Mouse (Mus musculus): ENCODE measurements around the gene Otop3. TPM values are rescaled to one million over a fixed set of nuclear protein-coding genes. Genes with fewer than 3 reads are reported as not detected.

Otop3 gene
- polyA plus RNA-seq, 1 experiment from 2014 or later: 2.1 TPM

DNA sequence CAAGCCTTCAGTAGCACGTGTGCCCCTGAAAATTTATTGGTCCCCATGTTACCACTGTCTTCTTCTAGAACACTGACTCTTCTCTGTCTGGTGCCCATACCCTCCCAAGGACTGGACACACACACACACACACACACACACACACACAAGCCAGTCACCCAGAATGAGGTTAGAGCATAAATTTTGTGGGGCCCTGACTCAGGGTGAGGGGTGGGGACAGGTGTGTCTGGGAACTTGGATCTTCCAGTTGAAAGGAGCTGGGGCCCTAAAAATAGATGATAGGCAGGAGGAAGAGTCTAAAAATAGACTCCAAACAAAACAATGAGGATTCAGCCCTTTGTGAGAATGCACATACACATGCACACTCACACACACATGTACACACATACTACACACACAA is 25.8 kb upstream of the Otop3 start:
- no peaks in the 10 kb centered on the region for H3K36me3 ChIP-seq (ENCODE audit: control insufficient read depth, insufficient read depth, low read length)
- 63% methylated on average over 1 of the region's 1 CpGs for WGBS
- no peak overlapping the region for H3K9ac ChIP-seq (ENCODE audit: low read depth, low read length)
- H3K27me3 ChIP-seq (replicated peaks; ENCODE audit: control insufficient read depth, insufficient read depth, low read length): 0 out of 2 replicates have a peak, but pooled peaks cover 9% of the 10 kb centered on the region
- no peak overlapping the region for H3K4me3 ChIP-seq (ENCODE audit: low read length)
- H3K9me3 ChIP-seq (ENCODE audit: control insufficient read depth, low read length): no peaks in the 10 kb centered on the region
- no peak overlapping the region for H3K27ac ChIP-seq (ENCODE audit: low read length)
- ATAC-seq: no peak
- H3K4me1 ChIP-seq (ENCODE audit: control insufficient read depth, insufficient read depth, low read length): no peaks in the 10 kb centered on the region
- no peak overlapping the region for H3K4me2 ChIP-seq (ENCODE audit: low read depth, low read length)

DNA sequence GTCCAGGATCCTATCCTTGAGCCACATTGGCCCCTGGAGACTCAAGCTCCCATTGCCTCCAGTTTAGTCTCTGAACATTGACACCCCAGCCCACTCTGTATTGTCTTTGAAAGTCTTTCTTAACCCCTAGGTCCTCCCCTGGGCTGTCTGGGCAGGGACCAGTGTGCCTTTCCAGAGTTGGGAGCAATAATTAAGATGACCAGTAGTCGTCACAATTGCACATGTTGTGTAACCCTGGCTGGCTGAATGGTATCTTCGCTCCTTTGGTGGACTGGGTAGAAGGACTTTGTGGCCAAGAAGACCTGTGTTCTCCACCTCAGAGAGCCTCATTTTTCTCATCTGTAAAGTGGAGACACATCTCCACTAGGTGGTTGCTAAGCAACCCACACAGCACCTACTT is 20.3 kb upstream of the Otop3 start:
- Histone ChIP-seq H3K9me3 (ENCODE audit: control insufficient read depth, low read length) (no peaks in the 10 kb centered on the region), H3K9ac (ENCODE audit: low read depth, low read length) (no peak overlapping the region; the same call in 1 of the 2 replicates), H3K36me3 (ENCODE audit: control insufficient read depth, insufficient read depth, low read length) (no peaks in the 10 kb centered on the region), H3K4me3 (ENCODE audit: low read length) (no peak overlapping the region), H3K4me2 (ENCODE audit: low read depth, low read length) (no peak overlapping the region), H3K4me1 (ENCODE audit: control insufficient read depth, insufficient read depth, low read length) (no peaks in the 10 kb centered on the region), H3K27ac (ENCODE audit: low read length) (no peak overlapping the region), H3K27me3 (replicated peaks; ENCODE audit: control insufficient read depth, insufficient read depth, low read length) (peaks cover 54% of the 10 kb centered on the region)
- ATAC-seq: no peak
- WGBS: 48% methylated on average over 2 of the region's 2 CpGs

DNA sequence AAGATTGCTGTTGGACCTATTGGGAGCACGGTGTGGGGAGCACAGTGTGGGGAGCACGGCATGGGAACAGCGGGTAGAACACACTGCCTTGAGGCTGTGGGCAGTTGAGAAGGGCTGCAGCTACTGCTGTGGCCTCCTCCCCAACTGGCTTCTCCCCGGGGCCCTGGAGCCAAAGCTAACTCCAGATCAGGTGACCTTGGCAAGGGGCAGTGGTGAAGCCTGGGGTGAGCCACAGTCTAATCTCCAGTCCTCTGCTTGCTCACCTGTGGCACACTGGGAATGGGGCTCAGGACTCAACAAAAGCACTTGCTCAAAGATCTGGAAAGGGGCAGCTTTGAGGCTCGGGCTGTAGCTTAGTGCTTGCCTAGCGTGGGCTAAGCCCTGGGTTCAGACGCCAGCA is 17.3 kb upstream of the Otop3 start:
- Histone ChIP-seq H3K4me2 (ENCODE audit: low read depth, low read length) (no peak overlapping the region), H3K4me1 (ENCODE audit: control insufficient read depth, insufficient read depth, low read length) (peaks cover 9% of the 10 kb centered on the region; the same call in 1 of the 2 replicates), H3K4me3 (ENCODE audit: low read length) (no peak overlapping the region), H3K36me3 (ENCODE audit: control insufficient read depth, insufficient read depth, low read length) (no peaks in the 10 kb centered on the region), H3K9ac (ENCODE audit: low read depth, low read length) (no peak overlapping the region), H3K9me3 (ENCODE audit: control insufficient read depth, low read length) (no peaks in the 10 kb centered on the region), H3K27ac (ENCODE audit: low read length) (no peak overlapping the region), H3K27me3 (replicated peaks; ENCODE audit: control insufficient read depth, insufficient read depth, low read length) (peaks cover 81% of the 10 kb centered on the region)
- WGBS: 60% methylated on average over 7 of the region's 7 CpGs
- ATAC-seq: no peak

DNA sequence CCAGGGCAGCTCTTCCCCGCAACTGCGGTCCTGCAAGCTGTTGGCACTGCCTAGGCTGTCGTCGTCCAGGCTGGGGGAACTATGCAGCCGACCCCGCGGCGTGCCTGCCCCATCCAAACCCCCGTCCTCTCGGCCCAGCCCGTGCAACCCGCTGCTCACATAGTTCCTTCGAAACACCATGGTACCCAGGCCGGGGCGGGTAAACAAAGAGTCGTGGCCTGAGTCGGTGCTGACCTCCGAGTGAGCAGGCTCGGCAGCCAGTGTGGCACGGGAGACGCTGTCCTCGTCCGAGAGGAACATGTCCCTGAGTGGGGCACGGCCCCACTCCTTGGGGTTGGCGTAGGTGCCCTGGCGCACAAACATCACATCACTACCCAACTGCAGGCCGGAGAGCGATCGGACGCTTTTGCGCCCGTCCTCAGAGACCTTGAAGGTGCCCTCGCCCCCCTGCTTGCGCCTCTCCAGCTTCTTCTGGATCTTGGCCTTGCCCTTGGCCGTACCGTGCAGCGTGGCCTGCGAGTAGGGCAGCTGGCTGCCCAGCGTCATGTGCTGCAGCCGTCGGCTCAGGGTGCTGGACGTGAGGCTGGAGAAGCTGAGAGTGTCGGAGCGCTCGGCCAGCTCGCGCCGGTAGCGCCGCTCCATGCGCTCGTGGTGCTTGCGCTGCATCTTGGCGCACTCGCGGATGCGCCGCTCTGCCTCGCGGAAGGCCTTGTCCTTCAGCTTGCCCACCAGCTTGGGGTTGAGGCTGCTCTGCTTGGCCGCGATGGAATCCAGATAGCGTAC is 16.1 kb upstream of the Otop3 start:
- Histone ChIP-seq H3K9ac (ENCODE audit: low read depth, low read length) (no peak overlapping the region), H3K4me1 (ENCODE audit: control insufficient read depth, insufficient read depth, low read length) (peaks cover 9% of the 10 kb centered on the region; the same call in 1 of the 2 replicates), H3K4me3 (ENCODE audit: low read length) (no peak overlapping the region; the same call in 1 of the 2 replicates), H3K4me2 (ENCODE audit: low read depth, low read length) (no peak overlapping the region), H3K27ac (ENCODE audit: low read length) (no peak overlapping the region), H3K36me3 (ENCODE audit: control insufficient read depth, insufficient read depth, low read length) (no peaks in the 10 kb centered on the region), H3K9me3 (ENCODE audit: control insufficient read depth, low read length) (no peaks in the 10 kb centered on the region), H3K27me3 (replicated peaks; ENCODE audit: control insufficient read depth, insufficient read depth, low read length) (peaks cover 90% of the 10 kb centered on the region)
- WGBS: 4% methylated on average over 63 of the region's 63 CpGs
- ATAC-seq: no peak

DNA sequence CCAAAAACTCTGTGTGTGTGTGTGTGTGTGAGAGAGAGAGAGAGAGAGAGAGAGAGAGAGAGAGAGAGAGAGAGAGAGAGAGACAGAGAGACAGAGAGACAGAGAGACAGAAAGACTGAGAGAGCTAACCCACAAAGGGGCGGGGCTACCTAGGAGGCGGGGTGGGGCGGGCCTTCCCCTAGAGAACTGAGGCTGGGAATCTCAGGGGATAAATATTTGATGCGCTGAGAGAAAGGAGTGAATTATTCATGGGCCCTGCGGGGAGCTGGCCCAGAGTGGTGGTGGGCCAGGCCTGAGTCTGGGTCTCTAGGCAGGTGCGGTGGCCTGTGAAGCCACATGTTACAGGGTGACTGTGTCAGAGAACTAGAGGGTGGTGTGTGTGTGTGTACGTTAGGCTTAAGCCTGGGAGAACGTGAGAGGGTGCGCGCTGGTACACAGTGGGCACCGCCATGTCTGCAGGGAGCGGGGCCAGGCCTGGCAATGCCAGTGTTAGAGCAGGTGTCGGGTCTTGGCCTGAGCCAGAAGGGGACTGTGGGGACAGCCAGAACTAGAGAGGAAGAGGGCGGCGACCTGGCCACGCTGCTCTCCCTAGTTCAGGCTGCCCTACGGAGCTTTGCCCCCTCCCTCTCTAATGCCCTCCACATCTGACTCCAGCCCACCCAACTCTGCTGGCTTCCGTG is 14.7 kb upstream of the Otop3 start:
- Histone ChIP-seq H3K9me3 (ENCODE audit: control insufficient read depth, low read length) (no peaks in the 10 kb centered on the region), H3K4me2 (ENCODE audit: low read depth, low read length) (no peak overlapping the region), H3K36me3 (ENCODE audit: control insufficient read depth, insufficient read depth, low read length) (no peaks in the 10 kb centered on the region), H3K4me3 (ENCODE audit: low read length) (no peak overlapping the region), H3K4me1 (ENCODE audit: control insufficient read depth, insufficient read depth, low read length) (peaks cover 9% of the 10 kb centered on the region; the same call in 1 of the 2 replicates), H3K27ac (ENCODE audit: low read length) (no peak overlapping the region), H3K9ac (ENCODE audit: low read depth, low read length) (no peak overlapping the region), H3K27me3 (replicated peaks; ENCODE audit: control insufficient read depth, insufficient read depth, low read length) (peaks cover 95% of the 10 kb centered on the region)
- 7% methylated on average over 16 of the region's 18 CpGs for WGBS
- no peak; the same call in 1 of the 2 replicates for ATAC-seq

DNA sequence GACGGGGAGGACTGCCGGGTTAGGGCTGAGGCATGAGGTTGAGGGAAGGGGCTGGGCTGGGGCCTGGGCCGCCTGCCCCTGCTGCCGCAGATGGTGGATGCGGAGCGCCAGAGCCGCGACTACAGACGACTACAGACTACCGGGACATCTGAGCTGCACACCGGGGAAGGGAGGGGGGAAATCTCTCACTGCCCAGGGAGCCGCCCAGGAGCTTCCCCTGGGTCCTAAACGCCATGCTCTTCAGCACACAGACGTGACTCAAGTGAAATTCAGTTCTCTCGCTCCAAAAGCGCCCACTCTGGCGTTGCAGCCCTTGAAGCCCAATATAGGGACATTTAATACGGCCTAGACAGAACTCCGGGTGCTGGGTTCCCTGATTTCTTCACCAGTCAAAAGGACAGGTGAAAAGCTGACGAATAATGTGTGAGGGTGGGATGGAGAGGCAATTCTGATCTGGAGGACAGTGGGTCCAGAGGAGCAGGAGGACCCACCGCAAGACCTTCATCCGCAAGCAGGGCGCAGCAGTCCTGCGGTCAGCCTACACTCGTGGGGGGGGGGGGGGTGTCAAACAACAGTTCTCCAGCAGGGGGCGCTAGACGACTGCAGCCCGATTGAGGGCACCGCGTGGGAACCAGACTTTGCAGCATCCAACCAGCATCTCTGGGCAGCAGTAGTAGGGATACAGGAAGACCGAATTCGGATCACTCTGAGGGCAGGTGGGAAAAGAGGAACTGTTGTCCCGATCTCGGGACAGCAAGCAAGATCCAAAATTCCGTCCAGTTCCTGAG is 12.4 kb upstream of the Otop3 start, which contains the start of gene Ush1g:
Gene Ush1g, minus strand, starts transcription at position 136 of the 788 bp plus-strand sequence.
- H3K4me1 ChIP-seq (ENCODE audit: control insufficient read depth, insufficient read depth, low read length): peaks cover 9% of the 10 kb centered on the region; the same call in 1 of the 2 replicates
- peak; percentile 47; the same call in 1 of the 2 replicates for ATAC-seq
- H3K4me2 ChIP-seq (ENCODE audit: low read depth, low read length): no peak within 1 kb of the TSS; the same call in 1 of the 2 replicates
- WGBS: 5% methylated on average over 35 of the region's 35 CpGs
- H3K4me3 ChIP-seq (ENCODE audit: low read length): peak within 1 kb of the TSS; percentile 11
- H3K9ac ChIP-seq (ENCODE audit: low read depth, low read length): peak within 1 kb of the TSS; percentile 44; the same call in 1 of the 2 replicates
- no peak within 1 kb of the TSS for H3K27ac ChIP-seq (ENCODE audit: low read length)
- H3K27me3 ChIP-seq (replicated peaks; ENCODE audit: control insufficient read depth, insufficient read depth, low read length): peaks cover 83% of the 10 kb centered on the region
- no peaks in the 10 kb centered on the region for H3K36me3 ChIP-seq (ENCODE audit: control insufficient read depth, insufficient read depth, low read length)
- no peaks in the 10 kb centered on the region for H3K9me3 ChIP-seq (ENCODE audit: control insufficient read depth, low read length)

DNA sequence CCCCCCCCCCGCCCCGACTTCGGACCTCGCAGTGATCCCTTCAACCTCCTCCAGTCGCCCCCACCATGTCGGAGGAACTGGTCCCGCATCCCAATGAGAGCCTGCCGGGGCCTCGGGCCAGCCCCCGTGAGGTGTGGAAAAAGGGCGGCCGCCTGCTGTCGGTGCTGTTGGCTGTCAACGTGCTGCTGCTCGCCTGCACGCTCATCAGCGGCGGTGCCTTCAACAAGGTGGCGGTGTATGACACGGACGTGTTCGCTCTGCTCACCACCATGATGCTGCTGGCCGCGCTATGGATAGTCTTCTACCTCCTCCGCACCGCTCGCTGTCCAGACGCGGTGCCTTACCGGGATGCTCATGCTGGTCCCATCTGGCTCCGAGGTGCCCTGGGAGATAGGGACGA is 11.2 kb upstream of the Otop3 start:
- Histone ChIP-seq H3K4me1 (ENCODE audit: control insufficient read depth, insufficient read depth, low read length) (peaks cover 9% of the 10 kb centered on the region; the same call in 1 of the 2 replicates), H3K9ac (ENCODE audit: low read depth, low read length) (no peak overlapping the region), H3K9me3 (ENCODE audit: control insufficient read depth, low read length) (no peaks in the 10 kb centered on the region), H3K4me3 (ENCODE audit: low read length) (no peak overlapping the region), H3K27me3 (replicated peaks; ENCODE audit: control insufficient read depth, insufficient read depth, low read length) (peaks cover 71% of the 10 kb centered on the region), H3K27ac (ENCODE audit: low read length) (no peak overlapping the region), H3K36me3 (ENCODE audit: control insufficient read depth, insufficient read depth, low read length) (no peaks in the 10 kb centered on the region), H3K4me2 (ENCODE audit: low read depth, low read length) (no peak overlapping the region)
- WGBS: 16% methylated on average over 32 of the region's 32 CpGs
- no peak for ATAC-seq

DNA sequence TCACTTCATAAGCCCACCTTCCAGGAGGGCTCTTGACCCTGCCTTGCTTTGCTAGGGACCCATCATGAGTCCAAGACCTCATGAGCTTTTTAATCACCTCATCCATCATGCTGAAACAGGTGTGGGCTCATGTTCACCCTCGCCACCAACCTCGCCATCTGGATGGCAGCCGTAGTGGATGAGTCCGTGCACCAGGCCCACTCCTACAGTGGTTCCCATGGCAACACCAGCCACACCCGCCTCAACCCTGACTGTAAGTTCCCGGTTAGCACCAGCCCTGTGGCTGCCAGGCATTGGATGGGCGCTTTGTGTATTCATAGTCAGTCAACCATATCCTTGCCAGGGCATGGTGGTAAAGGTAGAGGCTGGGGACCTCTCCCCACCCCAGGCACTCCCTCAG is 7.8 kb upstream of the Otop3 start:
- no peaks in the 10 kb centered on the region for H3K9me3 ChIP-seq (ENCODE audit: control insufficient read depth, low read length)
- H3K4me3 ChIP-seq (ENCODE audit: low read length): no peak overlapping the region
- no peaks in the 10 kb centered on the region for H3K36me3 ChIP-seq (ENCODE audit: control insufficient read depth, insufficient read depth, low read length)
- peaks cover 41% of the 10 kb centered on the region for H3K27me3 ChIP-seq (replicated peaks; ENCODE audit: control insufficient read depth, insufficient read depth, low read length)
- ATAC-seq: no peak
- peaks cover 4% of the 10 kb centered on the region; the same call in 1 of the 2 replicates for H3K4me1 ChIP-seq (ENCODE audit: control insufficient read depth, insufficient read depth, low read length)
- WGBS: 63% methylated on average over 7 of the region's 7 CpGs
- H3K9ac ChIP-seq (ENCODE audit: low read depth, low read length): no peak overlapping the region
- no peak overlapping the region for H3K27ac ChIP-seq (ENCODE audit: low read length)
- no peak overlapping the region for H3K4me2 ChIP-seq (ENCODE audit: low read depth, low read length)

DNA sequence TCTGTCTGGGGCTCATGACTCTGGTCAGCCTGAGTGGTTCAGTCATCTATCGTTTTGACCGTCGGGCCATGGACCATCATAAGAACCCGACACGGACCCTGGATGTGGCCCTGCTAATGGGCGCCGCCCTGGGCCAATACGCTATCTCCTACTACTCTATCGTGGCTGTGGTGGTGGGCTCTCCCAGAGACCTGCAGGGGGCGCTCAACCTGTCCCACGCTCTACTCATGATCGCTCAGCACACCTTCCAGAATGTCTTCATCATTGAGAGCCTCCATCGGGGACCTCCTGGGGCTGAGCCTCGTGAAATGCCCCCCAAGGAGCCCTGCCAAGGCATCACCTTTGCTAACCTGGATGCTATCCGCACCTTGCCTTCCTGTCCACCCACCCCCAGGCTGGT is 5.2 kb upstream of the Otop3 start:
- WGBS: 73% methylated on average over 15 of the region's 15 CpGs
- ATAC-seq: no peak
- Histone ChIP-seq H3K27ac (ENCODE audit: low read length) (no peak overlapping the region), H3K4me3 (ENCODE audit: low read length) (no peak overlapping the region), H3K36me3 (ENCODE audit: control insufficient read depth, insufficient read depth, low read length) (no peaks in the 10 kb centered on the region), H3K27me3 (replicated peaks; ENCODE audit: control insufficient read depth, insufficient read depth, low read length) (peaks cover 26% of the 10 kb centered on the region), H3K4me2 (ENCODE audit: low read depth, low read length) (no peak overlapping the region), H3K9ac (ENCODE audit: low read depth, low read length) (no peak overlapping the region), H3K9me3 (ENCODE audit: control insufficient read depth, low read length) (no peaks in the 10 kb centered on the region), H3K4me1 (ENCODE audit: control insufficient read depth, insufficient read depth, low read length) (peaks cover under 1% of the 10 kb centered on the region; the same call in 1 of the 2 replicates)
